Mouse (Mus musculus) frontal cortex, postnatal 10 days (tissue): ENCODE data around the gene Luc7l3.
"Not testable (repeated sequence)": the region's sequence is repeated elsewhere in the genome, so short reads cannot be mapped to it uniquely, and the experiment has no call there.

Source experiments
- DNase-seq, 2 experiments: peaks; one replicate each; pipeline ENCODE4 v3.0.0; 2022; ENCODE audit warnings: low spot score in 2 of 2, mixed read lengths in 1 of 2

Luc7l3 gene

DNA sequence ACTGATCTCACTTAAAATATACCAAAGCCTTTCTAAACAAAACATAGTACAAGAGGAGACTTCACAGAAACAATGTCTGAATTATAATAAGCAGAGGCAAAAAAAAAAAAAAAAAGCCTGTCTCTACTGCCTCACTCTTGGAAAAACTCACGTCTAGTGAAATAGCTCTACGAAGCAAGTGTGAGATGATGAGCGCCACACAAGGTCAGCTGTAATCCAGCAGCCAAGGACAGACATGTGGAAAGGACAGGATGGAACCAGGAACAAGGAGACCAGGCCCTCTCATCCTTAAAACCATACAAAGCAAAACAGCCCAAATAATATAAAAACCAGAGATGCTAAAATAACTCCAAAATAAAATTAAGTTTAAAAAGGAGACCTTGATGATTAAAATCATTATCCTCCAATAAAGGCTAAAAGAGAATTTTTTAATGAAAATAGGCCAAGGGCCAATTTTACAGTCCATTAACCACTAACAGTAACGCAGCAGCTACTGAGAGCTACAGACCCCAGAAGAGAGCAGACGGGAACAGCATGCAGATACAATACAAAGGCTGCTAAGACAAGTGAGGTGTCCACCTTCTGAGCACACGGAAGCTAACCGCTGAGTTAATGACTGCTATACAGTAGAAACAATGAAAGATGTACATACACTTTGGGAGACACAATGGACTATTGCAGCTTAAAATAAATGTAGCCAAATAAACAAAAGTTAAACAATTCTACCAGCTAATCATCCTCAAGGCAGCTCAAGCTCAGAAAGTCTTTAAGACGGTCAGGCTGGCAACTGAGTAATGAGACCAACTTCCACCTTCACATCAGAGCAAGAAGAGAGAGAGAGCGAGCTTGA lies 26.6 kb downstream of the Luc7l3 start:
- no peak for DNase-seq

DNA sequence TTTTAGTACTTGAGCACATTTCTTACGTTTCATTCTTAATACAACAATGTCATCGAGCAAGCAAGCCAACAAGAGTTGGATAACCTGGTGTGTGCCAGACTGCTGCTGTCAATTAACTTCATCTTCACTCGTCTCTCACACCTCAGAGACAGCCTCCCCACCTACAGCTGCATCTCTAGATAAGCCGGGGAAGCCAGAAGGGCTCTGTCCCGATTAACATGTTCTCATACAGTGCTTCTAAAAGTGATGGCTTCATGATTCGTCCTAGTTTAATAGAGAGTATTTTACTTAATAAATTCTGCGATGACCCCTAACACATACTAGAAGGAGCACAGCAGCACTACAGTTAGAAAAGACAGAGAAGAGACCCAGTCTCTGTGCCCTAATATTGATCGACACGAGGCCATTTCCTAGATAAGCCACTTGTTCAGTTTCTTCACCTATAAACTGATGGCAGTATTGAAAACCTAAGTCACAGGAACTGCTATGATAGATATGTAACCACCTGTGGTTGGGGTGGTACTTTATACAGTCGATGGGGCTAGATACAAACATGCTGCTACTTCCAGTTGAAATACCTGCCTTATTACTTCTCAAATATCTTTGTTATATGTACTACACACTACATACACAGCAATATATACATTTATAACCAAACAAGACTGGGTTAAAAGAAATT lies 31.6 kb downstream of the Luc7l3 start:
- no peak for DNase-seq

DNA sequence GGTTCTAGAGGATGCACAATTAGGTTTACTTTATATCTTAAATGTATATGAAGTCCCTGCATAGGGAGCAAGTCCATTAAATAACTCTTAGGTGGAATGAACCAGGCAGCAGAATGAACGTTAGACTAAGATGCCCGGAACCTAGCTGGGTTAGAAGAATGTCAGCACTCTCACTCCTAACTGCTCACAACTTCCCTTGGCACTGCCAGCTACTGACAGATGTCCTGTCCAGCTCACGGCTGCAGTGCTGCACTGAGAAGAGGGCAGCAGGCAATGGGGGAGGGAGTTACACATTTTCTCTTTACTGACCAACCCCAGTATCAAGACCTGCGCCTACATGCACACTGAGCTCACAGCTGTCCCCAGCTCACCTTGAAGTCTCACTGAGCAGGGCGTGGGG lies 34.7 kb downstream of the Luc7l3 start:
- no peak for DNase-seq

DNA sequence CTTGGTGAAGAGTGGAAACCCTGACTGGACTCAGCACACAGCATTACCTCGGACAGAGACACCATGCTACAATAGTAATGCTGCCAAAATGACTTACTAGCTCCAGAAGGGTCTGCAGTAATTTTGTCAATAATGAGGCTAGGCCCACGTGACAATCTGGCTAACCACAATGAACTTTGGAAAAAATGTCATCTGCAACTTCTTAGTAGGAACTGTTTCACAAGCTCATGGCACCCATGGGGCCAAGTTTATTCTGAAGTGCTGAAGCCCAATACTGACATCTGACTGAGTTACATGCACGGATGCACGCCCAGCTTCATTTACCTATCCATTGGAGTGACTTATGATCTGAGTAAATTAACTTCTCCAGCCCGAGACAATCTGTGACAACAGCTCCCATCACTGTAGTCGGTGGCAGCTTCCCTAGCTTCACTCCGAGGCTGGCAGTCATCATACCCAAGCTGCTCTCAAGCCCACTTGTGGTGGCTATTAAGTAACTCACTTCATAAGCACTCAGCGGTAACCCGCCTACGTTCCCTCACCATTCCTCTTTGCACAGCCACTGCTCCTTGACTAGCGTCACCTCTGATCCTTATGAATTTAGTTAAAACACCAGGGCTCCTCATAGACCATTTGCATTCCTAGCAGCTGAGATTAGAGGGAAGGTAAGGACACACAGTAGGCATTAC lies 35.8 kb downstream of the Luc7l3 start:
- DNase-seq, result no peak

DNA sequence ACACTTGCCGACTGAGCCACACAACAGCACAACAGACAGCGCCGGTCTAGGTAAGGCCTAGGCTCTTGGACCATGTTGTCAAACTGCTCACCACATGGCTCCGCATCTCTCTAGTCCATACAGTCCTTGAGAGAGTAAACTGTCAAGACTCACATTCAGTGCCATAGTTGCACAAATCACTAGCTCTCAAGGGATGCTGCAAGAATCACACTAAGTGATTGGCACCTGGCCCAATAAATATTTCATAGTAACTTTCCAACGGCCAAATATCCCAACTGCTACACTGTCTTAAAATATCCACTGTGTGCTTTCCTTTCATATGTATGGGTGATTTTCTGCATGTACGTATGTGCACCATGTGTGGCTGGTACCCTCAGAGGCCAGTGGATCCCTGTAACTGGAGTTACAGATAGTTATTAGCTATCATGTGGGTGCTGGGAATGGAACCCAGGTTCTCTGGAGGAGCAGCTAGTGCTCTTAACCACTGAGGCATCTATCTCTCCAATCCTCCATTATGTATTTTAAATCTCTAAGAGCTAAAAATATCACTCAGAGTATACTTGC lies 38.2 kb downstream of the Luc7l3 start:
- no peak for DNase-seq

DNA sequence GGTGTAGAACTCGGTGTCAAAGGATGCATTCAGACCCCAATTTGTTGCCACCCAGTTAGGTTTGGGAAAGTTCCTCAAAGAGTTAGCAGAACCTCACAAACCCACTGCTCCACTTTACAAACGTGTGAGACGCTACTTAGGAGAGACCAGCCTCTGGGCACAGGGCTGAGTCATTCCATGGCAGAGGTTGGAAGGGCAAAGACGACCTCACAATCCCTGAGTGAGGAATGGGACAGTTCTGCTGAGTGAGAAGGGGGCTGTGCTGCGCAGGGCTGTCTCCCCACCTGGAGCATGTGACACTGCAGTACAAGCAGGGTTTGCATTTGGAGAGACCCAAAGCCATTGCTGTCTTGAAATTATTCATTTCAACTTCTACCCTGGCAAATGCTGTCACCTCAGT lies 39.5 kb downstream of the Luc7l3 start:
- DNase-seq, result no peak

DNA sequence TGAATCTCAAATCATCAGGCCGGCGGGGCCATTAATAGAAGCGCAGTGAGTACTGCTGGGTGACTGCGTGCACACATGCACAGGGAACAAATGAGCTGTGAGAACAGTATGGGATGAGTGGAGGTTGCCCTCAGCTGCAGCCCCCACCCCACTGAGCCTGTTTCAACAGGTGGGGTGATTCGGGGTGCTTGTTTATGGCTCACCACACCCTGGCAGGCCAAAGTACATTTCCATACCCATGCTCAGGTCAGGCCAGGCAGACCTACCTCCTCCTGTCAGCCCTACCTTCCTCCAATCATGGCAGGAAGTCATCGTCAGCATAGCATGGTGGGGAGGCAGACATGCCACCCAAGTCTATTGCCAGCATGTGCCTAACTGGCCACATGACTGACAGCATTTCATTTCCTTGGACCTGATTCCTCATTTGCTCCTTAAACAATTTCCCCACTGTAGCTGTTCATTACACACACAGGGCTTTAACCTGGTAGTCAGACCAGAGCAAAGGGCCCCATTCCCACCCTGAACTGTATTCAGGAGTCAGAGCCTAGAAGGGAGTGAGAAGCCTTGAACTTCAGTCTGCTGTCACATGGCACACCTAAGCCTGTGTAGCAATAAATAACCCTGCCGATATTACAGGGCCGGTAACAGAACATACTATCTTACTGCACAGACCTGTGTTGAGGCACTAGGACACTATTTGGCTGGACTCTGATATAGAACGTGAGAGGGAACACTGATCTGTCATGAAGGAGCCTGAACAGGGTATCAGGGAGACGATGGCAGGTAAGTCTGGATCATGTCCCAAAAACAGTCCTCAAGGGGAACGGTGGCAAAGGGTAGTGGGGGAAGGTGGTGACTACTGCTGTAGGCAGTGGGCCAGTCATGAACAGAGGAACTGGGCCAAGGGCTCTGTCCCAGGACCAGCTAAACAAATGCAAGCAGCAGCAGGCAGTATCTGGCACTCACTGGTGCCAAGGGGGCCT lies 40.3 kb downstream of the Luc7l3 start, which contains the start of gene Gm21885:
Gm21885 (plus strand) TSS at position 675 of the 983 bp plus-strand sequence.
- no peak for DNase-seq

DNA sequence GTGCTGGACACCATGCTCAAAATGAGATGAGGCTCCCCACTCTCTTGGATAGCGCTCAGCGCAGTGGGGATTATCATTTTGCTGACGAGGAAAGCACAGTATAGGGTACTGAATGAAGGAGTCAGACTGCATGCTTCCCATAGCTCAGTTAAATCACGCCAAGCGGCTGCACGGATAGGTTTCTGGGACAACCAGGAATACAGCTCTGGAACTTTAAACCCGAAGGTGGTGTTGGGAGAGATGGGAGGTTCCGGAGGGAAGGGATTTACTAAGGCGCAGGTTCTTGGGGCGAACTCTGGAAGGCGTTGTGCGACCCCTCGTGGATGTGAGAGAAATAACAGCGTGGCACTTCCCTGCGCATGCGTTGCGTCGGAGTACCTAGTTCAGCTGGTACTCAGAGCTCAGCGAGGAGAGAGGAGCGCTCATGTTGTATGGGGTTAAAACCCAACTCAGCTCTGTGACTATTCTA lies 44.9 kb downstream of the Luc7l3 start:
- DNase-seq, result peak; percentile 75 to 88

DNA sequence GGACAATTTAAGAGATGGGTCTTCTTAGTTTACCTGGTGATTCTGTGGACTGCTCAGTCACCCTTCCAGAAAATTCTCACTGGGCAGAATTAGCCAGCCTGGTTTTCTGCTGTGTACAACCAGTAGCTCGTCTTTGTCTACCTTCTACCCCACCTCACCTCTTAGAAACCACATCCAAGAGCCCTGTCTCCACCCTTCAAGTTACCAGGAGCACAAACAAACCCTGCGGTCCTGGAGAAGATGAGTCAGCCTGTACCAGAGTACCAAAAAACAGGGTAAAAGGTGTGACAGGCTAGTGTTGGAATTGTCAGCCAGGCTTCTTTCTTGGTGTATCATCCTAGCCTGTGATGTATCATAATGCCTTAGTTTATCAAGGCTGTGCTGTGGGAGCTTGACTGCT lies 46.1 kb downstream of the Luc7l3 start:
- DNase-seq, result no peak

DNA sequence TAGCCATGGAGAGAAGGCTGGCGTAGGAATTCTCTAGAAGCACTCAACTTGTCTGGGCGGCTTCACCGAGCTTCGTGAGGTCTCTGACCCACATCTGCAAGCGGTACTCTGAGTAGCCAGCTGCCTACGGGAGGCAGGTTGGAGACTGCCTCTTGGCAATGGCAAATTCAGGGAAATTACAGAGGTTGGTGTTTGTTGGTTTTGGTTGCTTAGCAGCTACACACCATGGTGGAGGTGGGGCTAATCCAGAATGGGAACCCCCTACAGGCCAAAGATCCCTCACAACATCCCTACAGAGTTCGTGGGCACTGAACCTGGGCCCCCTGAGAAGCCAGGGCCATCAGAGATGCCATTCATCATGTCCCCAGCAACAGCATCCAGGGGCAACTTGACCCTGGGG lies 46.6 kb downstream of the Luc7l3 start:
- no peak for DNase-seq

DNA sequence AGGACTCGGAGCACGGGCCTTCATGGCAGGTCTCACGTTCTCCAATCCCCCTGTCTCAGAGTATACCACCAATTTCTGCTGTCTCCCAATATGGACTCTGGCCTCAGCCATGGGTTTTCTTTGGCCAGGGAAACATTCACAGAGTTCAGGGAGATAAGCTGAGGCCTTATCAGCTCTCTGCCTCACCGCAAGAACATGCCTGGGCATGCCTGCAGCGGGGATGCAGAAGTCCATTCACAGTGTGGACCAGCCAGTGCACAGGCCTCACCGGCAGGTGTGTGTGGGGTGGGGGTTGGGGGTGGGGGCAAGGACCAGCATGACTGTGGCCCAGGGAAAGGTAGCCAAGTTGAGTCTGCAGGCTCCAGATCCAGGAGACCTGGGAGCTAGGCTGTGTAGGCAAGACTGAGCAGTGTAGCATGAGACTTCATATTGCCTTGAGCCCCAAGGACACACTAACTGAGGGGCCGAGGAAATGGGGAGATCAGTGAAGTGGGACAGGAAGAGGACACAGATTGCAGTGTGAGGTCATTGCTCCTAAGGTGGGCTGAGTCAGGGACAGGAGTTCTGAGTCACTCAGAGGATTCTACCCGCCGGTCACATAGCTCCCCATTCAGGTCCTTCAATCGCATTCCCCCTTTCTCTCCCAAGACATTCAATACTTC lies 47.5 kb downstream of the Luc7l3 start:
- DNase-seq, result no peak

DNA sequence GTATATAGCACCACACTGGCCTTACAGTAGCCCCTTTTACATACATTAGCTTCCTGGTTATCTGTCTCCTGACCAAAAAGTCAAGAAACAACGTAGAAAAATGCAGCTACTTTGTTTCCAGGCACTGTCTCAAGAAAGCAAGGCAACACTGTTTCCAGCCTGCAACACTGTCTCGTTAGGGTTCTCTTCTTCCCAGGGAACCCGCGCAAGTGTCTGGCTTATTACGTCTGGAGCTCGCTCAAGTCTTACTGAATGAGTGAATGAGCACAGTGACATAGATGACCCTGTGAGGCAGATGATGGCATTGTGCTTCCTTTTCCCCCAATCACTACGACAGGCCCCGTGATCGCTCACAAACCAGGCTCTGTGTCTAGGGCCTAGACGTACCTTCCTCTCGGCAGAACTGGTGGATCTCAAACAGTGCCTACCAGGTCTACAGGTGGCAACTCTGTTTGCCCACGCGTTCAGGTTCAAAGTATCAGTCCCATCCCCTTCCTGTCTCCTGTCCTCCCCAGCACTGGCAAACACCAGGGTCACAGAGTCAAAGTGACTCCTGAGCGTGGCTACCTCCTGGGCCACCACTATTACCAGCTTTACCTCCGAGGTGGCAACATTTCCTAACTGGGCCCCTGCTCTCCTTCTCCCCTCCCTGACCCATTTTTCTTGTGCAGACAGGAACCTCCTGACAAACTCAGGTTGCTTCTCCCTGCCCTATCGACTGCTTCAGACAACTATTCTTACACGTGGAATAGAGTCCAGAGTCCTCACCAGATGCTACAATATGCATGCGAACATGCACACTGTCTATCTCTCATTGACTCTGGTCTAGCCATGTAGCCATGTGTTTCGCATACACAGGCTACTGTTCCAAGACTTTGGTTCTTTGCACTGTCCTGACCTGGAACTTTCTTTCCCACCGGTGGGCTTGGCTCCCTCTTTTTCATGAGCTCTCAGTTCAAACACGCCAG lies 48.5 kb downstream of the Luc7l3 start:
- DNase-seq, result no peak

DNA sequence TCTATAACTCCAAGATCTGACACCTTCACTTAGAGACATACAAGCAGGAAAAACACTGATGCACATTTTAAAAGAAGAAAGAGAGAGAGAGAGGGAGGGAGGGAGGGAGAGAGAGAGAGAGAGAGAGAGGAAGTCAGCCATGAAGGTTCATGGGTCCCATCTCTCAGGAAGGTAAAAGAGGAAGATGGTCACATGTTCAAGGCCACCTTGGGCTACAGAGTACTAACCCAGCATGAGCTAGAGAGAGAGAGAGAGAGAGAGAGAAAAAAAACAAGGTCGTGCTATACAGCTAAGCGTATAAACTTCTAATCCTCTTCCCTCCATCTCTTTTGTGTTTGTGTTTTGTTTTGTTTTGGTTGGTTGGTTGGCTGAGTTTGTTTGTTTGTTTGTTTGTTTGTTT lies 50.8 kb downstream of the Luc7l3 start:
- DNase-seq, result no peak

DNA sequence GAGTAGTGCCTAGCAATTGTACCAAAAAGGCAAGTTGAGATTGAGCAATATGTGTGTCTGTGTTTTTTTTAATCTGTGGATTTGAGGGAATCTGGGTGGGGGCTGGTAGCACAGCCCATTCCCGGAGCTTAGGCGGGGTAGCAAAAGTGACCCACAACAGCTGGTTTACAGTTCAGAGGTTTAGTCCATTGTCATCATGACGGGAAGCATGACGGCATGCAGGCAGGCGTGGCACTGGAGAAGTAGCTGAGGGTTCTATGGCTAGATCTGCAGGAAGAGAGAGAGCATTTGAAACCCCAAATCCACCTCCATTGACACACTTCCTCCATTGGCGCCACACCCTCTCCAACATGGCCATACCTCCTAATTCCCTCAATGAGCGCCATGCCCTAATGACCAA lies 51.9 kb downstream of the Luc7l3 start:
- no peak for DNase-seq

DNA sequence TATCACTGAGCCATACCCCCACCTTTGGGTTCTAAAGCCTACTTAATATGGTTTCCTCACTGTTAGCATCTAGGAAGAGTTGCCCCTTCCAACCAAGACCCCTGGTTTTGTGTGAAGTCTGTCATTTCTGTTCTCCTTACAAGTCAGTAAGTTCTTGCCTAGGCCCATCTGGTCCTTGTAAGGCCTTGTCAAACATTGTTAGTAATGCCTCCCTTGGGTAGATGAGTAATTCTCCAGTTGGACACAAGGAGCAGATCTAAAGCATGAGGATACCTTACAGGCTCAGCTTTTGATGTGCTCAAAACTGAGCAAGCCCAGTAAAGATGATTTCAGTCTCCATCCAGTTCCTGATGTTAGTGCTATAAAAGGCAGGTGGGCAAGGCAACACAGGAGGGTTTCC lies 53.0 kb downstream of the Luc7l3 start:
- DNase-seq, result no peak

DNA sequence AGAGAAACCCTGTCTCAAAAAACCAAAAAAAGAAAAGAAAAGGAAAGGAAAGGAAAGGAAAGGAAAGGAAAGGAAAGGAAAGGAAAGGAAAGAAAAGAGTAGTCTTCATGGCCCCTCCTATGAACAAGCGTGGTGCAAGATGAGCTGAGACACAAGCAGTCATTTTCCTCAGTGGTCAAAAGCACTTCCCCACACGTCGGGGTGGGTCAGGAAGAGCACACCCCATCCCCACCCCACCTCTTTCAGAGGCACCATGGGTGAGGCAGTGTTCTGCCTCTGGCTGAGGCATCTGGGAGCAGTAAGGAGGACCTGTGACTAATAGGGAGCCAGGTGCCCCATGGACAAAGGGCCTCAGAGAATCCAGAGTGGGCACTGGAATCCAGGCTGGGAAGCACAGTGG lies 55.6 kb downstream of the Luc7l3 start:
- DNase-seq, result not testable (repeated sequence)

DNA sequence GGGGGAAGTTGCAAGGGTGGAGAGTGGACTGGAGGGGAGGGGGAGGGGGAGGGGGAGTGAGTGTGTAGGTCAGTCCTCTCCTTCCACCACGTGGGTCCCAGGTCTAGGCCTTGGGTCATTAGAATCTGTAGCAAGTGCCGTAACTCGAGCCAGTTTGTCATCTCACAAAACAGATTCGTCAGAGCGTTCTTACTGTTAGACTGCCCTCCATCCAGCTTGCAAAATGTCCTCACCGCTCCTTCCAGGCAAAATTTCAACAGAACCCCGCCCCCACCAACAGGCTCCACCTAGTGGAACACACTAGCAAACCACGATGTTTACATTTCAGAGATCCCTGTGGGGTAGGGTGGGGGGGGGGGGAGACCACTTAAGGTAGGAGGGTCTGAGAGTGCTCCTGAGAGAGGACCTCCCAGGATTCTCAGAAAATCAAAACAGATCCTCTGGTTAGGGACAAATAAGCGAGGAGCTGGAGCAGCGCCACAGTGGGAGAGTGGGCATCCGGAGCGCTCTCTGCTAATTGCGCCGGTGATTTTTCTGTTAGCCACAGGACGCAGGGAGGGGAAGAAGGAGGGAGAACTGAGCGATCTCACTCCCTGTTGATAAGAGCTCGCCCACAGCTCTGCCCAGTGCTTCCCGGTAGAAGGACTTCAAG lies 56.5 kb downstream of the Luc7l3 start:
- no peak for DNase-seq

DNA sequence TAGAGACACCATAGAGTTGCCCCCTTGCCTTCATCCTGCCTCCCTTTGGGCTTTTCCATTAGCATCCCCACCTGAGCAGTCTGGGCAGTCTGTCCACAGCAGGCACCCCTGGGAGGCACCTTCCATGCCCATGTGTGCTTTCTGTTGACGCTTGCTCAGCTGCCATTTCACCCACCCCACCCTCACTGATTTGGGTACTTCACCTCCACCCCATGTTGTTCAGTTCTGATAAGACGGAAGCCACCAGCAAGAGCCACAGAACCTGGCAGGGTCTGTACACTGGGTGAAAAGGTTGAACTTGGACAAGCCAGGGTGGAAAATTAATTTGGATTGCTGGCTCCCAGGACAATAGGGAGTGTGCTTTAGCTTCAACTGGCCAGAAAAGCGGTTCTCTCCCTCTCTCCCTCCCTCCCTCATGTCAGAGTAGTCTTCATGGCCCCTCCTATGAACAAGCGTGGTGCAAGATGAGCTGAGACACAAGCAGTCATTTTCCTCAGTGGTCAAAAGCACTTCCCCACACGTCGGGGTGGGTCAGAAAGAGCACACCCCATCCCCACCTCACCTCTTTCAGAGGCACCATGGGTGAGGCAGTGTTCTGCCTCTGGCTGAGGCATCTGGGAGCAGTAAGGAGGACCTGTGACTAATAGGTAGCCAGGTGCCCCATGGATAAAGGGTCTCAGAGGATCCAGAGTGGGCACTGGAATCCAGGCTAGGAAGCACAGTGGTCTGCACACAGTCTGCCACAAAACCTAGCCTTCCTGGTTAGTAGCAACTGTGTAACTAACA lies 60.0 kb downstream of the Luc7l3 start:
- no peak for DNase-seq
